Mouse (Mus musculus) kidney, adult 8-10 months (tissue): ENCODE measurements around the gene Nme7.

Source experiments
- DNase-seq, 2 experiments: peaks; one replicate each; pipeline ENCODE4 v3.0.0; 2022

Nme7 gene

DNA sequence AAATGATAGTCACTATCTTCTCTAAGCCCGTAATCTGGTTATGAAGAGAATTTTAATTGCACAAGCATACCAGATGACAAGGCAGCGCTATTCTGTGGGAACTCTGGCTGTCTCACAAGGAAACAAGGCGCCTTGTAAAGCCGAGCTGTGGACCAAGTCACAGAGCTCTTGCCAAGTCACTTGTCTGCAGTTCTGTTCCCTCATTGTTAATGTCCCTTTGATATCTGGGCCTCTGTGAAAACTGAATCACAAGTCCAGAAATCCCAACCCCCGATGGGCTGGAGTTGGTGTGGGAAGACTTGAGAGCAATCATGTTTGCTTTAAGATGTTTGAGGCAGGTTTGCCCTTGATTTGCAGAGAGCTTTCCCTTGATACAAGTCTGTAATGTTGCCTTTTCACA is 16.8 kb downstream of the Nme7 start:
- no peak for DNase-seq

DNA sequence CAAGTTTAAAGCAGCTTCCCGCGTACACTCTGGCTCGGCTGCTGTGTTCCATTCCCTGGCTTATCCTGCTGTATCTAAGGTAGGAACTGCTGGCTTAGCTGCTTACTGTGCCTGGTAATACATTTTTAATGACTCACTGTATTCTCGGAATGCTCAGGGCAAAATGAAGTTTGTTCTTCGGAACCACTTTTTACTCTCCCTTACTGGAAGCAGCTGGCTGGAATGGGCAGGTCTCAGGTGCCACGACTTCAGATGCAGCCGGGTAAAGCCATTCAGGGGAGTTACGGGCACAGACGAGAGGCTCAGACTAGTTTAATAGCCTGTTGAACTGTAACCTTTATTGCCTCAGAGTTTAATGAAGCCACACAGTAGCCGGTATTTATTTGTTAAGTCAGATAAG is 17.5 kb downstream of the Nme7 start:
- DNase-seq: peak; percentile 74 to 83

DNA sequence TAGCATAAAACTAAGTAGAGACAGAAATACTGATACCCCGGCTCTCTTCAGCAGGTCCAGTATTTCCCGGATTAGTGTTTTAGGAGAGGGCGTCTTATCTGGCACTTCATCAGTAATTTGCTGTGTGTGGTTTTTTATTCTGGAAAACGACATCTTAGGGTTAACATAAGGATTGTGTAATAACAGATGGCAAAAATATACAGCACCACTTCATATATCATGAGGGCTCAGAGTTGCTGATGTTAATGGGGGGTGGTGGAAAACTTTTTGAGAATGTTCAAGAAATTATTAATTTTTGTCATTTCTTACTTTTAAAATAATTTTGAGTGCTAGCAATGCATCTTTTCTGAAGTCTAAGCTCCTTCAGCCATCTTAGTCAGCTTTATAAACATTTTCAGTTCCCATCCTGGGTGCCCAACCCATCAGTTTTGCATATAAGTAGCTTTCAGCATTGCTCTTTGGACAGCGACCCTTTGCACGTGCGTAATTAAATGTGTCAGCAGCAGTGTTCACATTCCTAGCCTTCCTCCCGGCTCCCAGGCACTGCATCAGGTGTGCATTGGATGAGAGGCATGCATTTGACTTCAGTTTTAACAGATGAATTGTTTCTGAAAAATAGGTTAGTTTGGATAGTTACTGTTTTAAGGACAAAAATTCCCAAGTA is 19.2 kb downstream of the Nme7 start:
- DNase-seq: no peak

DNA sequence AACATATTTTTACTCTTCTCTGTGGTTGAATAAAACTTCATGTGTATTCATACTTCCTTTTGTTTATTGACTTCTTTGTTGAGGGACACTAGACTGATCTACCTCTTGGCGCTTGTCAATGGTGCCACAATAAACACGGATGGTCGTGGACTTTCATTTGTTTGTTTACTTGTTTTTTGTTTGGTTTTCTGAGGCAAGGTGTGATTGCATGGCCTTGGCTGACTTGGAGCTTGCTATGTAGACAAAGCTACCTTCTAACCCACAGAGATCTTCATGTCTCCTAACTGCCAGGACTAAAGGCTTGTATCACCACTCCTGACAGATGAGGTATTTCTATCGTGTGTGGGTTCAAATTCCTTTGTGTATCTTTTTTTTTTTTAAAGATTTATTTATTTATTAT is 20.3 kb downstream of the Nme7 start:
- DNase-seq: no peak

DNA sequence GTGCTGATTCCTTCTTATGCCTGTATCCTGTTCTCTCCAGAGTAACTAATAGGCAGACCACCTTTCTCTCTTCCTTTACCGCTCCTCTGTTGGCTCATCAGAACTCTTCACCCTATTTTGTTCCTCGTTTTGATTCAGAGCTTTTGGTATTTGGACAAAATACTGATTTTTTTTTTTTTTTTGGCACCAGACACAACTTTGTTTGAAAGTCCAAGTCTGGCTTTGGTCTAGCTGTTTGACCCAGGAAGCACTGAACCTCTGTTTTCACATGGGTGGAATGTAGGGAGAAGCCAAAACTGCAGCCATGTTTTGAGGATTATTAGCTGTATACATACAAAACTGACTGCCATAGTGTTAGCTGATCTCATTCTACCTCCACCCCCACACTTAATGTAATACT is 21.0 kb downstream of the Nme7 start:
- DNase-seq: no peak

DNA sequence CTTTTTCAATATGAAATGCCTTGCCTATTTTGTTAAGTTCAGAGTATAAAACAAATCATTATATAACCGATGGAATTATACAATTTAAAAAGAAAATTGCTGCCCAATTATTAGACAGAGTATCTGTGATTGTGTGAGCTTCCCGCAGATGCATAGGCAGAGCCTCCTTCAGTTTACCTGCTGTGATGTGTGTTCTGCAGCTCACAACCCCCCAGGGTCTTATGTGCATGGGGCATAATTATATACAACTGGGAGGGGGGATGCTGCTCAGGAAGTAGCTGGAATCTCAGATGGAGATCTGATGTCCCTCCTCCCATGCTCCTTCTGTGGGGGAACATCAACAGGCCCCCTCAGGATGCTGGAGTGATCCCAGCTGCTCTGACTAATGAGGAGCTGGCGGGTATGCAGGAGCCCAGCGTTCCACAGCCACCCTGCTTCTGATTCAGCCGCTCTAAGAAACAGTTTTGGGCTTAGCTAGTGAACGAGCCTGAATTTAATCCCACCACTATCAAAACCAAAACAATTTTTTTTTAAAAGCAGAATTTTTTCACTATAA is 22.8 kb downstream of the Nme7 start:
- DNase-seq: no peak

DNA sequence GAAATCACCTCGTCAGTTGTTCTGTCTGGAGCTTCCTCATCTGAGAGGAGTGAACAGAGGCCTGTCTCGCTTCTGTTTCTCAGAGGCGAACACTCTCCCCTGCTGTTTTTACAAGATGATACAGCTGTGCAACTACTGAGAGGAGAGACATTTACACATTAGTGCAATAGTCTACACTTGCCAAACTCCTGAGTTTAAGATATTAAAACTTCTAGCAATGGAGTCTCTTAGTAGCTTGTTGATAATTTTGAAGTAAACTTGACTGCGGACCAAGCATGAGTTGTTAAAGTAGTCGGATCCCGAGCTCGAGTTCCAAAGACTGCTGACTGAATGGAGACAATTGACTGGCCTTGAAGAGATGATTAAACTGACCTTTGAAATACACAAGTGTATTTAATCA is 23.8 kb downstream of the Nme7 start:
- no peak for DNase-seq

DNA sequence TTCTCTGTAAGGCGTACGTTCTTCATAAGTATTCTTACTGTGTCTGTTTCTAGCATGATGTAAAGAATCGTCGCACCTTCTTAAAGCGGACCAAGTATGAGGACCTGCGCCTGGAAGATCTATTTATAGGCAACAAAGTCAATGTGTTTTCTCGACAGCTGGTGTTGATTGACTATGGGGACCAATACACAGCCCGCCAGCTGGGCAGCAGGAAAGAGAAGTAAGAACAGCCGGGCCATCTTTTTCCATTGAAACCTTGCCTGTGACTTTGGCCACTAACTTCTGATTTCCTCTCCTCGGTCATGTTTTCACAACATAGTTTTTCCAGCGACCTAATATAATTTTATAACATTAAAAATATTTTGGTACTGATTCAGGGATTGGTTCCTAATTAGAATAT is 28.6 kb downstream of the Nme7 start:
- no peak for DNase-seq

DNA sequence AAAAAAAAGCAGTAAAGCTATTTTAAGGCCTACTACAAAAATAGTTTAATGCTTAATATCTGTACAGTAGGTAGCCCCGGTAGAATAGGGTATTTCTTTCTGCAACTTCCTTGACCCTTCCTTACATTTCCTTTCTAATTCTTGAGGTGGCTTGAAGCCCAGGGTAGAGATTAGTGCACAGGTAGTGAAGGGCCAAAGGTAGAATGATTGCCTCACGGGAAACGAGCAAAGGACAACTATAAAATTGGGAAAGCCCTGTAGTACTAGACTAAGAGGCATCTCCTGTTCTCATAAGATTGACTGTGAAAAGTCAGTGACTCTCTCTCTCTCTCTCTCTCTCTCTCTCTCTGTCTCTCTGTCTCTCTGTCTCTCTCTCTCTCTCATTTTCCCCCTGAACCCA is 31.5 kb downstream of the Nme7 start:
- no peak for DNase-seq

DNA sequence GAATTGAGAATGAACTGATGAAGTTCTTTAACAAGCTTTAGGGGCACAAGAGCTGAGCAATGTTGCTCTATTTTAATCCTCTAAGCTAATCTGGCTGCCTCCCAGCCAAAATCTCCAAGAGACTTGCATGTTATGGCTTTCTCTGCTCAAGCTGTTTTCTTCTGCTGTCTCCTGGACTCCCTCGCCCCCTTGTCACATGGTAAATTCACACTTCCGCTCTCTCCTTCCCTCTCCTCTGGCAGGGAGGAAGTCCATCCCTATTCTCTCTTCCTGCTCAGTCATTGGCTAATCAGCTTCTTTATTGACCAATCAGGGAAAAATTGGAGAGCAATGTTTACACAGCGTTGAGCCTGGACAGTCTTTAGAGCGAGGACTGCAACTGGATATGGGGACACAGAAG is 31.9 kb downstream of the Nme7 start:
- DNase-seq: no peak

DNA sequence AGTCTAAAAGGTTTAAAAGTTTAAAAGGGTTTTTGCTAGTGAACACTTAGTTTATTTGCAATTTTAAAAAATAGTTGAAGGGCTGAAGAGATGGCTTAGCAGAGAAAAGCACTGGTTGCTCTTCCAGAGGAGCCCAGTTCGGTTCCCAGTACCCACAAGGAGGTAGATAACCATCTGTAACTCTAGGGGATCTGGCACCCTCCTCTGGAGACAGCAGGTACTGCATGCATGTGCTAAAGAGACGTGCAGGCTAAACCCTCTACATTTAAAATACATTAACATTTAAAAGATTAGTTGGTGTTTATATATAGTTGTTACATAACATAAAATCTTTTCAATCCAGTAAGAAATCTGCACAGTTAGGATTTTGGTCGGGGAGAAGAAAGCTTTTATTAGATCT is 38.2 kb downstream of the Nme7 start:
- DNase-seq: peak in 1 of 2 experiments; percentile 76

DNA sequence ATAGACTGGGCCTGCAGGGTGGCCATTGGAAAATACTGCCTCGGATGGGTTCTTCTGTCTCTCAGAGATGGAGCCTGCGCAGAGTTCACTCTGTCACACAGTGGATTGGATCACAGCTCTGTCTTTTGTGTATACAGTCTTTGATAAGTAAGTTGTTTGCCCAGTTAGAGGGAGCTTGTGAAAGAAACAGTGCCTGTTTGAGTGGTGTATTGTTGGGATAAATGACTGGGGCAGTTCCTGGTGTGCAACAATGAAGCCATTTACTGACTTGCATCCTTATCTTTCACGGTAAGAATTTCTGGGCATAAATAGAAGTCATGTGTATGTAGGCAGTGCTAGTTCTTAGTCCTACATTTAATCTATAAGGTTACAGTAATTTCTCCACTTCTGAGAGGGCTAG is 49.5 kb downstream of the Nme7 start:
- DNase-seq: no peak

DNA sequence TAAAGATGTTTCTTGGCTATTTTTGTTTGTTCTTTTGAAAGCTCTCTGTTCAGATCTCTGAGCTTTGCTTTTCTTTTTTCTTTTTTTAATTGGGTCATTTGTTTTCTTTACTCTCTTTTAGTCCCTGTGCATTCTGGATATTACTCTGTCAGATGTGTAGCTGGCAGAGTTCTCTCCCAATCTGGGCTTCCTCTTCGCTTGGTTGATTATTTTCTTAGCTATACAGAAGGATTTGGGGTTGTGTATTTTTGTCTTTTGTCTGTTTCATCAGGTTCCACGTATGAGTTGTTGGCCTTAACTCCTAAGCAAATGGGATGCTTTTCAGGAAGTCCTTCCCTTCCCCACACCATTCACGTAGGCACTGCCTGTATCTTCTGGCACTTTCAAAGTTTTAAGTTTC is 54.1 kb downstream of the Nme7 start:
- DNase-seq: no peak

DNA sequence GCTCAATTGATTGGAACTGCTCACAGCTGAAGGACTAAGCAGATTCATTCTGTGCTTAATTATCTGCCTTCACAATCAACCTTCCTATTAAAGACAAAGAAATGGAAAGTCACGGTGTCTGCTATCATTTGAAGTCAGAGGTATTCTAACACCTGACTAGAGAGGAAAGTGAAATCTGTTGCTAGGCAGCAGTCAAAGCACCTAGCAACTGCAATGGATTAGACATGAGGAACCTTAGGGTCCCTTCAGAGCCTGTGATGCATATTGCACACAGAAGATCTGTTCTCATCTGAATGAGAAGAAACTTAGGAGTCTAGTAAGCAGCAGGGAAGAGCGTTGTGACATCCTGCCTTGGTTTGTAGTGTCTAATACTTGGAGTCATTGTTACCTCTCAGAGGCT is 58.1 kb downstream of the Nme7 start:
- no peak for DNase-seq

DNA sequence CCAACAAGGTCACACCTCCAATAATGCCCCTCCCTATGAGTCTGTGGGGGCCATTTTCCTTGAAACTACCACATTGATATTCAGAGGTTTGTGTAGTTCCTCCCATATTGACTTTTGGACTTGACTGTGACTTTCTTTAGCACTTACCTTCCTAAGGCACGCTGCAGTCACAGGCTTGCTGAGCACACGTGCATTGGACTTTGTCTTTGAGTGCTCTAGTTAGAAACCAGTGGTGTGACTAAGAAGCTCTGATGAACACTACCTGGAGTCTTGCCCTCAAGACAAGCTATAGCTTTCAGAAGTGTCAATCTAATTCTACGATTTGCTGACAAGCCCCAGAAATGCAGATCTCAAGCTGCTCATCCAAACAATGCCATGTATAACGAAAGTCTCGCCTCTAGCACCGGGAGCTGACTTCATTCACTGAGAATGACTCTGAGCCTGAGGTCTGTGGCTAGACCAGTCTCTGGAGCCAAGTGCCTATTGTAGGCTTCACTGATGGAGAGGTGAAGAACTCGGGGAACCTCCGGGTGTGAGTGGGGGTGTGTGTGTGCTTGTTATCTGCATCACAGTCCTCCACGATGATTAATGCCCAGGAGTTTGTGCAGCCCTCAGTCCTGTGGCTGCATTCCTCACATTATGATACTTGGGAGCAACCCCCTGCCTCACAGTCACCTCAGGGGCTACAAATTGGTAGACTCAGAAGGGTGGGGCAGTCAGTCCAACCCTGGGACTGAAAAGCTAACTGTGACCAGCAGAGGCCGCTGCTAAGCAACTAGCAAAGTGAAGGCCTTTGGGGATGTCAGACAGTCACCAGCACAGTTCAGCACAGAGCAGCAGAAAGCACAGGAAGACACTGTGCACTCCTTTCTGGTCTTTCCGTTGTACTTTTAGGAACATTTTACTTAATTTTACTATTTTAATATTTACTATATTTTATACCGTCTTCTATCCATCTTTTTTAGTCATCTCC is 62.5 kb downstream of the Nme7 start:
- peak; percentile 70 to 91 for DNase-seq

DNA sequence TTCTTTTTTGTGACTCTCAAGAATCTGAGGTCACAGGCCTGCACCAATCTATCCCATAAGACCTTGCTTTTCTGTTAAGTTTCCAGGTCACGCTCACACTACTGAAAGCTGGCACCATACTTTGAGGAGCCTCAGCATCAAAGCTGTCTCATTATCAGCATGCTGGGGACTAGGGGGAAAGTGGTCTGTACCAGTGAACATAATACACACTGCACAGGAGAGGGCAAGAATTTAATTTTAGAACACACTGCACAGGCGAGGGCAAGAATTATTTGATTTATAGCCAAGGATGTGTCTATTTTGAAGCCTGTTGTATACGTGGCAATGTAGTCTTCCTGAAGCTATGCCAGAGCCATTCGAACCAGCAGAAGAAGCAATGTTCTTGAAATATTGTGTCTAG is 64.2 kb downstream of the Nme7 start:
- no peak for DNase-seq

DNA sequence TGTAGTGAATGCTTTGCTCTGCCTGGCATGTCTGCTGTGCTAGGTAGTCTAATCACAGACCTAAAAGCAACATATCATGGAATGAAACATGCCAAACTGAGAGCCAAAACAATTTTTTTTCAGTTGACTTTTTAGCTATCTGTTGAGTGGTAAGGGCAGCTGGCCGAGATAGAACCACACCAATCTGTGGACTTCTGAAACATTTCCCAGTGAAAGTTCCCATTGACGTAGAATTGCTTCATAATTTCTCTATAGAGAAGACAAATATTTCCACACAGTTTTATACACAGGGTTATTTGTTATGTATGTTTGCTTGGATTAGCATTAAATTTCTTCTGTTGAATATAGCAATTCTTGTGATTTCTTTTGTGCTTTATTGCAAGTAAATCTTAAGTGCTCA is 65.9 kb downstream of the Nme7 start:
- DNase-seq: no peak

DNA sequence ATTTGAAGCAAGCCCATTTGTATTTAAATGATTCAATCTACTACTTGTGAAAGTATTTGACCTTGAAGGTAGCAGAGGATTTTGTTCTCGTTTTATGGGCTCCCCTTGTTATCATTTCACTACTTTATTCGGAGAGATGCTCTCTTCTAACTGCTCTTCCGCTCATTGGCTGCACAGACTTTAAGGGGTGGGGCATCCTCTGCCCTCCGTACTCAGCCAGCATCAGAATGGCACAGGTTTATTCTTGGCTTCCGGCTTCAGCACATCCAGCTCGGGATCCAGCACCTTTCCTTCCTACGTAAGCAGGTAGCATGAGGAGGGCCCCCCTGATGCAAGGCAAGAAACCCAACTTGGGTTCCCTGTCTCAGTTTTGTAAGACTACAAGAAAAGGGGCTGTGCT is 69.1 kb downstream of the Nme7 start:
- DNase-seq: peak; percentile 28 to 32

DNA sequence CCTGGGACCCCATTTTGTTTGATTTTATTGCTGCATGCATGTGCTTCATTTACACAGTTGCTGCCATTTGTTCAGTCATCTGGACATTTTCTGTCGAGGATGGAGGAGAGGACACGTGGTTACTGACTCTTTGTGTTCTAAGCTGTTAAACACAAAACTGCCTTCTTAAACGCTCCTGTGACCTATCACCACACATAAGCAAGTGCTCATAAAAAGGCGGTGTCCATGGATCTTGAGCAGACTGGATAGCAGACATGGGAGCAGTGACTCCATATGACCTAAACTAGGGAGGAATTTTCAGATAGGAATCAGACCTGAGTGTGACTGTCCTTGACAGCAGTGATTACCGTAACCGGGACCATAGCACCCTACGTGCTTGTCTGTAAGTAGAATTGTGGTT is 70.1 kb downstream of the Nme7 start:
- DNase-seq: peak in 1 of 2 experiments; percentile 18

DNA sequence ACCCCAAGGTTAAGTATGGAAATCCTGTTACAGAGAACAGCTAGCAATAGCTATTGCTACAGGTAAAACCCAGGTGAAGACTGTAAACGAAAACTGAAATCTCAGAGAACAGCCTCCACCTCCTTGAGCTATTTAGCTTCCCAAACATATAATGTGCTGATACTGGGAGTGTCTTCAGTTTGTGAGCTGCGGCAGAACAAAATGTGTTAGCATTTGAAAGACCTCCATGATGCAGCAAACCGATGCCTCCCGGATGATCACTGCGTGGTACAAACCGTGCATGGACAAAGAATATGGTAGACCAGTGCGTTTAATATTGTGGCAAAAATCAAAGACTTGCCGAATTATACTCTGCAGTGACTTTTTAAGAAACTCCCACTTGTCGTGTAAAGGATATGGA is 71.7 kb downstream of the Nme7 start:
- no peak for DNase-seq

DNA sequence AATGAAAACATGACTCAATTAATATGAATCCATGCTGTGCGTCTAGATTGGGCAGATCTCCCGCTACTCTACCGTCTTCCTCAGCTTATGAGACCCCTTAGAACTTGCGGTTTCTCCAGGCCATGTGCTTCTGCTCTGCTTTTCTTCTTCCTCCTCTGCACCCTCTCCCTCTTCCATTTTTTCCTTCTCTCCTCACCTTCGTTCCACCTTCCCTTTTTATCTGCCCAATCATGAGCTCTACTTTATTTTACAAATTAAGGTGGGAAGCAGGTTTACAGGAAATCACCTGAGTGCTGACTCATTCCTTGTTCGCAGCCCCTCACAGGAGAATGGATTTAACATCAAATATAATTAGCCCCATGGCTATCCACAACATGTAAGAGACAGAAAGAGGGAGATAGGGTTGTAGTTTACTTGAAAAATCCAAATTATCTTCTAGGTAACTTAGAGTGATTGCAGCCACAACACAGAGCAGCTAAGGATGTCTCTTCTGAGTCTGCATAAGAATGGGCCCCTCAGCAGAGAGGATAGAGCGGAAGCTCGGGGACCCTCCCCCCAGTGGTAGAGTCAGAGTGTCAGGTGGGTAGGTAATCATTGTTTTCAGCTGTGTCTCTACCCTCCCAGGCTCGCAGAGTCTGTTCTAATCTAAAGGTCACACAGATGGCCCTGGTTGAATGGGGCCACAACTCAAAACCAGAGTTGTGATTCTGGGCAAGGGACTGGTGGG is 73.0 kb downstream of the Nme7 start:
- DNase-seq: no peak

DNA sequence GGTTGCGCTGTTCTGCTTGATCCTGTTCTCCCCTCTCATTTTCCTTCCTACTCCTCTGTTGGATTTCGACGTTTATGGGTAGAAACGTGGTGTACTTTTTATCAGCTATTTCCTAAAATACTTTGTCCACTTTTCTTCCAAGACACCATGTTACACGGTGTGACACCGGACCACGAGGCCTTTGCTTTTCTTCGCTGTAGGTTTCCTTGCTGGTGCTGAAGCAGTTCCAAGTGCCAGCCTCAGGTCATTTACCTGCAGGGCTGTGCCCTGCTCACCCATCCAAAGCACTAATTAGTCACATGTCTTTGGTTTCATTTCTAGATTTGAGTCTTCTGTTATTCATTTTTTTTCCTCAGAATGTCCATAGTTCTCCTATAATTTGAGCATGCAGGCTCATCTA is 79.7 kb downstream of the Nme7 start:
- DNase-seq: peak; percentile 60 to 67

DNA sequence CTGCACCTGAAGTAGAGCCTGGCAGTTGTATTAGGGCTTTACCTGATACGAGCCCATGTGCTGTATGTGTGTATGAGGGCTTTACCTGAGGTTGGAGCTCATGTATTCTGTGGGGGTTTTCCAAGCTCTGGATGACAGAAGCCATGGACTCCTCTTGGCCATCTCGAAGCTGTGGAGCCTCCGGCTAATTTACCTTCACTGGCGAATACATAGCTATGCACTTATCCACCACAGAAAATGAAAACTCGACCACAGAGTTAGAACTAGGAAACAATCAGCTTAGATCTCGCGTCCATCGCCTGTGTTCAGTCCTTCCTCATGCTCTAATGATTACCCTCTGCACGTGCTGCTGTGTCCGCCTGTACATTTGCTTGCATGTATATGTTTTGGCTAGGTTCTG is 80.4 kb downstream of the Nme7 start:
- no peak for DNase-seq
